Mouse (Mus musculus) monocyte, adult 5-6 weeks (primary cell): ENCODE data around the gene Hdac1. TPM values are rescaled to one million over a fixed set of nuclear protein-coding genes. Genes with fewer than 3 reads are reported as not detected.

Source experiments
- ATAC-seq: fragments of 153-309, 156-312 bp; replicated peaks from 2 replicates; pipeline ENCODE4 v1.8.0; 2017; ENCODE audit warnings: mild to moderate bottlenecking; ENCODE audit not compliant: low TSS enrichment, insufficient number of reproducible peaks, severe bottlenecking, poor library complexity, low FRiP score
- total RNA-seq: library from RNA; stranded (forward); fragments of 200-1000, 200-491, 200-594 nt; gene quantifications from 3 replicates; pipeline ENCODE4 v1.2.3, GENCODE M21; 2017

The Hdac1 gene
- 62.9 to 100 TPM (median 82.2 TPM) in 3 replicates for total RNA-seq

DNA sequence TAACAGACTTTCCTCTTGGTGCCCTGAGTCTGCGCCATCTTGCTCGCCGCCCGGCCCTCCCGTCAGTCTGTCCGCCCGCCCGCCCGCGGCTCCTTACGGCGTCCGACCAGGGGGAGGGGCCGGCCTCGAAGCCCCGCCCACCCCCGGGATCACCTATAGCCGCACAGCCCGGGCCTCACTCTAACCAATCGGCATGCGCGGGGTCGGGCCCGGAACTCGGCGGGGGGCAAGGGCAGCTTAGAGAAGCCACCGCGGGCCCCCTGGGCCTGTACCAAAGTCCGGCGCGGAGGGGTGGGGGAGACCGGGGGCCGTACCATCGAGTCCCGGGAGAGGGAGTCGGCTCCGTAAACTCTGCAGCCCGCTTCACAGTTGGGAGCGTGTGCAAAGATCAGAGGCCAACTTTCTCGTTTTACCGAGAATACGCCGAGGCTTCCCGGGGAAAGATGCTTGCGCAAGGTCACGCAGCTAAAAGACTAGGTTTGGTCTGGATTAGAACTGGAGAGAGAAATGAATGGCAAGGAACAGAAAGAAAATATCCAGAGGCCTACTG lies at the start of gene Hdac1:
Gene Hdac1, minus strand, starts transcription at position 122 of the 550 bp plus-strand sequence.
- peak; percentile 97 for ATAC-seq

DNA sequence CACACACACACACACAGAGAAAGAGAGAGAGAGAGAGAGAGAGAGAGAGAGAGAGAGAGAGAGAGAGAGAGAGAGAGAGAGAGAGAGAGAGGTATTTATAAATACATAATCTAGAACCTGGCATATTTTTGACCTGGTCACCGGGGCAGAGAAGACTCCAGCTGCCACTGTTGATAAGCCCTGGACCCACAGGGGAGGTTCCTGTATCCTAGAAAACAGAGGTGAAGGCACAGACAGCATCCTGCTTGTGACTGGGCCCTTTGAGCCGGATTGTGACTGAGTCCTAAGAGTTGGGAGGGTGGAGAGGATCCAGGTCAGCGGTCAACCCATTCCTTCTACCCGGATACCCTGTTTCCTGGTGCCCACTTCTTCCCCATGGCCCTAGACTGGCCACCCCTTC lies 46.4 kb upstream of the Hdac1 start:
- ATAC-seq, result no peak

DNA sequence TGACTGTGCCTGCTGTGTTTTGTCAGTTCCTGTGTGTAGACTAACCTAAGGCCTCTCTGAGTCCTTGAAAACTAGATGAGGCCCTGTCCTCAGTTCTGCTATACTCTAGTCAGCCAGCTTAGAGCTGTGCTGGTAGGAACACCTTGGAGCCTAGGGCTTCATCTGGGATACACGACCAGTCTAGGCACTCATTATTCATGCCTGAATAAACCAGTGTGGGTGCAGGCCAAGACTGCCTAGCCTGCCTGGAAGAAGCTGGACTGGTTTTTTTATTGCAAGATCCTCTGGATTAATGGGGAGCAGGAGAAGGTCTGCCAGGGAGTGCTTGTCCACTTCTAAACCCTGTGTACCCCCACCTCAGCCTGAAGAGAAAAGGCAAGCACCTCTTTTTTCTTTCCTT lies 44.4 kb upstream of the Hdac1 start:
- no peak for ATAC-seq

DNA sequence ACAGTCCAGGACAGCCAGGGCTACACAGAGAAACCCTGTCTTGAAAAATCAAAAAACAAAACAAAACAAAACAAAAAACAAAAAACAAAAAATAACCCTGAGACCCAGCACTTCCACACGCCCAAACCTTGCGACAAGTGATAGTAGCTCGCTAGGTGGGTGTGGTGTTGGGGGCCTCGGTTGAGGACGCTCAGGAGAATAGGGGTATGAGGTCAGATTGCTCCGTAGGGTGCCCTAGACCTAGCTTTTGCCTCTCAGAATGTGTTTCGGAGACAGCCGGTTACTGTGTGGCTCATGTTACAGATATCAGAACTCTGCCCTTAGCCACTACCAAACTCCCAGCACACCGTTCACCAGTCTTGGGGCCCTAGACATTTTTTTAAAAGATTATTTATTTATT lies 43.3 kb upstream of the Hdac1 start:
- ATAC-seq, result no peak

DNA sequence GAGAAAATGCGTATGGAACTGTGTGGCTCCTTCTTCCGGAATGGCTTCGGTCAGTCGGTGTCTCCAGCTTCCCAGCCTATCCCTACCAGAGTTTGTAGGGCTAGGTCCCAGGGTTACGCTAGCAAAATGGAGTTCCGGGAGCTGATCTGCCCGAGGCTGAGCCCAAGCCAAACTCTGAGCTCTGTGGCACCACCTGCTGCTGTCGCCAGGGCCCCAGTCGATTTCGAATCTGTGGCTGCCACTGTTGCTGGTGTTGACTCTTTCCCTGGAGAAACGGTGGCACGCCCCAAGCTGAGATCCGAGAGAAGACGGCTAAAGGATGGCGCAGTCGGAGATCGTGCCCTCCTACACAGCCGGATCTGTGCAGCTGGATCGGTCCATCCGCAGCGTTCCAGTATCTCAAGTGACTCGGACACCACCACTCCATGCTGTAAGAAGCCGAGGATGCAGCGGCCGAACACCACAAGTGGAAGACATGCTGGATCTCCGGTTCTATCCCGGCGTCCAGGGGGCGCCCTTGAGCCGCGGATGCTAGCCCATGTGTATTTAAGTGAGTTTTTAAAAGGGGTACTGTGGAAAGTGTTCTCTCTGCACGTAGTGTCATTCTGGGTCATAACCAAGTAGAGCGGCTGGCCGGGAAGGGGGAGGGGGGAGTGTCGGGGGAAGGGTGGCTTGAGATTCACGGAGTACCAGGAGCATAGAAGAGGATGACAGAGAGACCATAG lies 42.5 kb upstream of the Hdac1 start:
- ATAC-seq, result peak; percentile 86

DNA sequence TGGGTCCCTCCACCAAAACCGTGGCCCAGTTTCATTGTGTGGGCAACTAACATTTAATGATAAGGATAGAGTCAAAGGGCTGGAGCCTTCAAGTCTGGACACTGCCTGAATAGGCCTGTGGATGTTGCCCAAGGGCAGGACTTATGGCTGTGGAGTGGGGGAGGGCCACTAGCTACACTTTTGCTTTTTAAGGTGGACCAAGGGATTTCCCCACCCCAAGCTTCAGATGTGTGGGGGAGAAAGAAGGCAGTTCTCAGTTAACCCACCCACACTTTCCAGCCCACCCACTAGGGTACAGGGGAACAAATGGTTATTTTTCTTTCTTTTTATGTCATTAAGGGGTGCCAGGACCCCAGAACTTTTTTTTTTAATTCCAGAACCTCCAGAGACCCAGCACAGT lies 41.9 kb upstream of the Hdac1 start:
- no peak for ATAC-seq

DNA sequence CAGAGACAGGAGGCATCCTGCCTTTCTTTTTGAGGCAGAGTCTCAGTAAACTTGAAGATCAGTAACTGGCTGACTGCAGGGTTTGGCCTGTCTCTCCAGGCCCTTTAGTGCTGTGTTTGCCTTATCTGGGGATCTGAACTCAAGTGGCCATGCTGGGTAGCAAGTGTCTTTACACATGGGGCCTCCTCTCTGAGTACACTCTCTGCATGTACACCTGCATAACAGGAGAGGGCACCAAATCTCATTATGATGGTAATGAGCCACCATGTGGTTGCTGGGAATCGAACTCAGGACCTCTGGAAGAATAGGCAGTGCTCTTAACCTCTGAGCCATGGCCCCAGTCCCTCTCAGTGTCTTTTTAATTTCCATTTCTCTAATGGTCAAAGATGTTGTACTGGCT lies 39.7 kb upstream of the Hdac1 start:
- ATAC-seq, result no peak

DNA sequence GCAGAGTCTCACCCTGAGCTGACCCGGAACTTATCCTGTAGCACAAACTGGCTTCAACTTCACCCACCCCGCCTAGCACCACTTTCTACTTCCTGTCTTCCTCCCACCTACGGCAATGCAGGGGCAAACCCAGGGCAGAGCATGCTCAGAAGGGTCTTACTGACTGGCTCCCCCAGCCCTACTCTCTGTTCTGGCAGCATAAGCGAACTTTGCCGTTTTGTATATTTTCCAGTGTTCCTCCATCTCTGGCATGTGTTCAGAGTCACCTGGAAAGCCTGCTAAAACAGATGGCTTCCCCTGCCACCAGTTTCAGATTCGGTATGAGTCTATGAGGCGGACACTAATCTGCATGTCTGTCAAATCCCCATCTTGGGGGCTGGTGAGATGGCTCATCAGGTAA lies 37.8 kb upstream of the Hdac1 start:
- no peak for ATAC-seq

DNA sequence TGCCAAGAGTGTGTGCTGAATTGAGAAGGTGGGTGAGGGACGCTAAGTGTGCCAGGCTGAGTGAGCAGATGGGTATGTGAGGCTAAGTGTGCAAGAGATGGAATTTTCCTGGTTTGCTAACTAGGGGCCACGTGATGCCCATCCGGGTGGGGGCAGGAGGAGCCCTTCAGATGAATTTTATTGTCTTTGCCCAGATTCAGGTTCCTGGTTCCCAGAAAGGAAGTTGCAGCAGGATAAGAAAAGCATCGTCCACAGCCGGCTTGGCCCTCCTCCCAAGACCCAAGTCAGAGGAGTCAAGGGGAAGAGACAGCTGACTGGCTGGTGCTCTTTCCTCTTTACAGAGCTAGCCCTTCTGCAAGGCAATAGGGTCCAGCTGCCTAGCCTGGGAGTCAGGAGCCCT lies 36.0 kb upstream of the Hdac1 start, which contains the start of gene Fam167b:
Gene Fam167b, minus strand, starts transcription at position 84 of the 400 bp plus-strand sequence.
- ATAC-seq, result no peak

DNA sequence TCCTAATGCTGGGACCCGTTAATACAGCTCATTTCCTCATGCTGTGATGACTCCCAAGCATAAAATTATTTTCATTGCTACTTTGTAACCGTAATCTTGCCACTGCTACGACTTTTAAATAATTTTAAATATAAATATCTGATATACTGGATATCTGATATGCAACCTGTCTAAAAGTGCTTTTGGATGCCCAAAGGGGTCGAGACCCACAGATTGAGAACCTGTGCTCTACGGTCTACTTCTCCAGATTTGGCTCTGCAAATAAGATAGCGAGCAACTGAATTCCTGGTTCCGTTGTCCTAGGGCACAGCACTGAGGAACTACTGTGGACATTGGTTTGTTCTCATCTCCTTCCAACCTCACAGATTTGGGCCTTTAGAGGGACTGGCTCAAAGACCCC lies 35.2 kb upstream of the Hdac1 start:
- ATAC-seq, result no peak

DNA sequence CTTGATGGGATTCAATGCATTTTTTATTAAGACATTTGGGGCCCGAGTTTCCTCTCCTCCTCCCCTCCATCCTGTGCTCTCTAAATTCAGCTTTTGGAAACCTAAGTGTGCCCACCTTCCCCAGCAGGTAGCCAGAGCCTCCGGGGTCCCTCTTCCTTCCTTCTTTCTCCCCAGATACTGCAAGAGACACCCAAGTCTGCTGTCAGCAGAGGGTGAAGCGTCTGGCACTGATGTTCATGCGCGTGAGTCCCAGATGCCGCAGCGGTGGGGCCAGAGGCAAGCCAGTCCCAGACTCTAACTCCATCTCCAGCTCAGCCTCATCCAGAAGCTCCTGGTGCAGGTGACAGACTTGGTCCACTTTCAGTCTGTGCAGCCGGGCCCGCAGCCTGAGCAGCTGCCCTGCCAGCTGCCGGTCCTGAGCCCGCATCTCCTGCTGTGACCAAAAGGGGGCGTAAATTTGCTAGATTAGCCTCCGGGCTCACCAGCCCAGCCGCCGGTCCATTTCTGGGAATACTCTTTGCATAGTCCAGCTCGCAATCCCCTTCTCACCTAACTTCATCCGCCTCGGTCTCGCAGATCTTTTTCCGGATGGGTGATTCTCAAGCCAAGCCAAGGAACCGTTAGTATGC lies 34.5 kb upstream of the Hdac1 start:
- peak; percentile 44; the same call in 1 of the 2 replicates for ATAC-seq

DNA sequence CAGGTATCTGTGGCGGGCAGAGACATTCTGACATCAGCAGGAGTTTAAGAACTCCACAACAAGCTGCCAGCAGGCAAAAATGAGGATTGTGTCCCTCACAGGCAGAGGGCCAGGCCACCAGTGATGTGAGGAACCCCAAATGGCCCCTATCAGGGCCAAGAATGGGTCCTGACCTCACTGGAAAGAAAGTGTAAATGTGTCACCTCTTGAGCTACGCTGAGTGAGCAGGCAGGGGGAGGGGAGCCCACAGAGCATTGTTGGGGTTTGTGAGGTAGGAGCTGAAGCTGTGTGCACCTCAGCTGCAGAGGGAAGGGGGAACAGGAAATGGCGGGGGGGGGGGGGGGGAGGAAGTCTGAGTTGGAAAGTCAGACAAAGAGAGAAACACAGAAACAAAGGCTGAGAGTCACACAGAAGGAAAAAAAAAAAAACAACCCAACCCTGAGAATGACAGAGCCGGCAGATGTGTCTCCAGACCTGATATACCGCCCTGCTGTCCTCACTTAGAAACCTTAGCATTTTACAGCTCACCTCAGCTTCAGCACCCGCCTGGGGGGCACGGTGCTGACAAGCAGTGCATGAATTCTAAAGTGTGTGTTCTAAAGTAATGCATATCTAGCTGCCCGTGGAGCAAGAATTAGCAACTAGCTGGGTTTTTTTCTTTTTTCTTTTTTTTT lies 32.8 kb upstream of the Hdac1 start:
- peak; percentile 78 for ATAC-seq

DNA sequence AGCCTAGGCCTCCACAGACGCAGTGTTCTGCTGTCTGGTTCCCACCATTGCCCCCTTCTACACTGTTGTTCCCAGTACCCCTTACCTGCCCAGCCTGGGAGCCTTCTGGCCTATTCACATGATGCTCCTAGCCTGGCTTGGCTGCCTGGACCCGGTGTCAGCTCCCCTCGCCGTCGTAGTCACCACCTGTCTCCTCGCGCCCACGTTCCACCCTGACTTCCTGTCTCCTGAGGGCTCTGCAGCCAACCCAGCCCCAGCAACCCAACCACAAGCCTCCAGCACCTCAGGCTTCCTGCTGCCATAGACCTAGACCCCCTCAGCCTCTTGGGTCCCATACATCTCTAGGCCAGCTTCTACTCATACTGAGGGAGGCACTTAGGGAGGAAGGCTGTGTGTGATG lies 30.9 kb upstream of the Hdac1 start, which contains the start of gene Lck:
Gene Lck, minus strand, starts transcription at position 212 of the 400 bp plus-strand sequence.
- no peak for ATAC-seq

DNA sequence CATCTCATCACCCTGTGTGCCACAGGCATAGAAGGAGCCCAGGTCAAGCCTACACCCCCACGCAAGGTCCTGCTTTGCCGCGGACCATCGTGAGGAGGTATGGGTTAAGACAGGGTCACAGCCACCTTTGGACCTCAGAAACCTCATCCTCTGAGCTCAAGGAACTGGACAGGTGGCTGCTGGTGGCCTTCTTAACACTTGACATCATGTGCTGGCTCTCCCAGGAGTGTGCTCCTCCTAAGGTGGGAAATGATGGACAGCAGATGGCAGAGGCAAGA lies 30.5 kb upstream of the Hdac1 start:
- ATAC-seq, result no peak

DNA sequence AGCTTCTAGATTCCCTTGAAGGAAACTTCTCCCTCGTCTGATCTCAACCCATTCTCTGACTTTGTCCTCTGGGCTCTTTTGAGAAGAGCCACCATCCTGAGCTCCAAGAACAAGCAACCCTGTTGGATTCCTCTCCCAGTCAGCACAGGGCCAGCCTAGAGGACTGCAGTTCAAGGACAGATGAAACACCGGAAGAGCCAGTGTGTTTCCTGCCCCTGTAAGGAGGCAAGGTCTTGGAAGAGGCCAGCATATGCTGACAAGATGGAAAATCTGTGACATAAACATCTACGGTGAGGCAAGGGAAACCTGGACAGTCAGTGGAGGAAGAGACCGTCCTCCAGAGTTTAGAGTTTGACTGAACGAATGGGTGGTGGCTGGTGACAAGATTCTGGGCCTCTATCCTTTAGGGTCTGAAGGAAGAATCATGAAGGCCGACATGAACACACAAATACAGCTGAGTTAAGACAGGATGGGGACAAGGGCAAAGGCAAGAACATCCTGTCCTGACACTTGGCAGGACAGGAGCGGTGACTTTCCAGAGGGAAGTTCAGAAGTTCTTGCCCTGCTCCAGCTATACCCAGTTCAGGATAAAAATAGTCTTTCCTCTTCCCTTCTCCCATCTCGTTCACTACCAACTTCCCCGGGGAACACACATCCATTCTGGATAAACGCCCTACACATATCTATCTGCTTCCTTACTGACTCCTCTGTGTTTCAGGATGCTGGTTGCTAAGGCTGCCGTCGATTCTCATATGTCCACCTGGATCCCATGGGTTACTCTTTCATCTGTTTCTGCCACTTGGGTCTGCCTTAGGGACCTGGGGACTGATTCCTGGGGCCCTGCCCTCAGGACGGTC lies 30.0 kb upstream of the Hdac1 start:
- ATAC-seq, result no peak

DNA sequence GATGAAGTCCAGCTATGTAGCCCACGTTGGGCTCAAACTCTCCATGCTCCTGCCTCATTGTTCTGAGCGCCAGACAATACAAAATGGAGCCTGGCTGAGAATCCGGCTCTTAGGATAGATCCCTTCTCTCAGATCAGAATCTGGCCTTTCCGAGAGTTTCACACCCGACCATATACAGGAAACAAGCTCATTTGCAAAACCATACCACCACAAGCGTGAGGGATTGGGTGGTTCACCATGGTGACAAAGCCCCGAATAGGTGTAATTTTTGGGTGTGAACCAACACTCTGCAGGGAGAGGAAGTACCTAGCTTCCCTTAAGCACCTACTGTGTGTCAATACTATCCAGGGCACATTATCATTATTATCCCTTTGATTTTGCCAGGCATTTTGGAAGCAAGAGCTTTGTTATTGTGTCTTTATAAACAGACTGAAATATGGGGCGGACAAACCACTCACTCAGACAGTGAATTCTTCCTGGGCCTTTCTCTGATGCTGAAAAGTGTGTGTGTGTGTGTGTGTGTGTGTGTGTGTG lies 29.1 kb upstream of the Hdac1 start:
- no peak for ATAC-seq

DNA sequence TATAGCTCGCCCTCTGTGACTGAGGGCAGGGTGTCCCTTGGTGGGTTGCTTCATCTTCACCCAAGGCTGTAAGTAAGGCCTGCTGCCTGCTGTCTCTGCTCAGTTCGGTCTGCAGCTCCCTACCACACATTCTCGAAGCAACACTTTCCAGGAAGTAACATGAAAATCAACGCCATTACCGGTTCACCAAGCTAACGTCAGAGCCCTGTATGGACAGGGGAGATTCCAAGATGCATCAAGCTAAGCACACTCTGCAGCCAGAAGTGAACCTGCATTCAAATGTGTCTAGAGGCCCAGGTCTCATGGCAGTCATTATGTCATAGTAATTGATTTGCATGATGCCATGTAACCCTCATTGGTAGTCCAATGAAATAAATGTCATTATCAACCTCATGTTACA lies 27.5 kb upstream of the Hdac1 start:
- ATAC-seq, result no peak

DNA sequence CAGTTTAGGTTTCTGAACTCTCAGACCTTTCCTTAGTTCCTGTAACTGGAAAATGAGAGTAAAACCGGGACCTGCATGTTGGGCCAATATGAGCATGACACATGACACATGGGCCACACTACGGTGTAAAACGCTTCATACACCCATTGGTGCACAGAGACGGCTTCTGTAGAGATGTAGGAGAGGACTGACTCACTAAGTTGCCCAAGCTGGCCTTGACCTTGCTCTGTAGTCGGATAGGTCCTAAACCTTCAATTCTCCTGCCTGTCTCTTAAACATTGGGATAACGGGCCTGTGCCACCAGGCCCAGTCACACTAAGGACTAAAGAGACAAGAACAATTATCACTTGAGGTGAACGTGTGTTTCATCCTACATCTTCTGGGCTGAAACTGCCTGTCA lies 25.9 kb upstream of the Hdac1 start:
- ATAC-seq, result no peak

DNA sequence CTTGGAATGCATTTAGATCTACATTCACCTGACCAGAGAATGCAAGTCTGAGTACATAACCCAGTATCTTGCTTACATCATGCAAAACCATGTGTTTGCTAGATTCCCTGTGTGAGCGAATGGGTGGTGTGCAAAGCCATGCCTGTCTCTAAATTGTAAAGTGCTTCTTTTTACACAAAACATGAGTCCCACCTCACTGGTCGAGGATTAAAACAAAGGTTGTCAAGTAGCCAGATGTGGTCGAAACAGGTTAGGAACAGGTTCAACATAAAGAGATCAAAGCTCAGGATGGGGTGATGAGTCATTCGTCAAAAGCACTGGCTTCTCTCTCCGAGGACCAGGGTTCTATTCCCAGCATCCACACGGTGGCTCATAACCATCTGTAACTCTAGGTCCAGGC lies 22.6 kb upstream of the Hdac1 start:
- no peak for ATAC-seq
